Mouse (Mus musculus) hindbrain, embryonic 12.5 days (tissue): ENCODE data around the gene Olfr1392. TPM values are rescaled to one million over a fixed set of nuclear protein-coding genes. Genes with fewer than 3 reads are reported as not detected.
"Not testable (repeated sequence)": the region's sequence is repeated elsewhere in the genome, so short reads cannot be mapped to it uniquely, and the experiment has no call there.

ENCODE experiments used
- ATAC-seq: fragments of 200-750 bp; cut with Nextera tagmentation; 2 replicates; pipeline ENCODE4 v1.8.0; 2017; ENCODE audit warnings: moderate TSS enrichment; ENCODE audit not compliant: low FRiP score
- H3K27ac ChIP-seq: fragments of 300-500 bp; sonication (generic); 2 replicates; pipeline ENCODE4 v1.5.1; 2016; ENCODE audit warnings: mild to moderate bottlenecking
- H3K27me3 ChIP-seq: fragments of 300-500 bp; sonication (generic); 2 replicates; pipeline ENCODE4 v1.6.1; 2016; ENCODE audit warnings: mild to moderate bottlenecking
- H3K36me3 ChIP-seq: fragments of 300-500 bp; sonication (generic); 2 replicates; pipeline ENCODE4 v1.6.1; 2016; ENCODE audit warnings: mild to moderate bottlenecking
- H3K4me1 ChIP-seq: fragments of 300-500 bp; sonication (generic); 2 replicates; pipeline ENCODE4 v1.6.1; 2016
- H3K4me2 ChIP-seq: fragments of 300-500 bp; sonication (generic); replicated peaks from 2 replicates; pipeline ENCODE4 v1.6.1; 2016; ENCODE audit warnings: mild to moderate bottlenecking
- H3K4me3 ChIP-seq: fragments of 300-500 bp; sonication (generic); 2 replicates; pipeline ENCODE4 v1.5.1; 2016; ENCODE audit warnings: mild to moderate bottlenecking
- H3K9ac ChIP-seq: fragments of 300-500 bp; sonication (generic); 2 replicates; pipeline ENCODE4 v1.6.1; 2016; ENCODE audit warnings: mild to moderate bottlenecking, moderate library complexity
- H3K9me3 ChIP-seq: fragments of 300-500 bp; sonication (generic); replicated peaks from 2 replicates; pipeline ENCODE4 v1.6.1; 2016; ENCODE audit warnings: mild to moderate bottlenecking
- WGBS: fragments of 180-500 bp; shearing (Covaris S2); methylation state at CpG from one replicate; pipeline ENCODE4 v1.1.7; 2016; 5-methylcytosine and 5-hydroxymethylcytosine counted together
- polyA plus RNA-seq: library from polyadenylated mRNA; unstranded; fragments of >200 nt; fragmentation: Nextera tagmentation; extraction: Ambion mirVana; gene quantifications from 2 replicates; pipeline ENCODE4 v1.2.1, GENCODE M21; 2016

Gene Olfr1392
- polyA plus RNA-seq = not detected in 2 replicates

DNA sequence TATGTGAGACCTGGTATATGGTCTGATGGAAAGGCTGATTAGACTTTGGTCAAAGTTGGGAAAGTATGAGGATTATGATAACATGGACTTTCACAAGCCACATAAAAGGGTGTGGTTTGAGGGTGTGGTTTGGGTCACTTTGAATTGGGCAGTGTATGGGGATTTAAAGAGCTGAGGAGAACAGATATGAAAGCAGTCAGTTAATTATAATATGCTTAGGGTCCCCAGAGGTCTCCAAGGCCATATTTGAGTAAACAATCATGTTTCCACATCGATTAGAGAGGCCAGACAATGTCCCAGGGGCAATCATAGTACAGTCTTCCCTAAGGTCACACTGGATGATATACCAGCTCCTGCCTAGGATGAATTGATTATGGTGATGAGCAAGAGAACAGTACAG is at the start of gene Olfr1392:
Gene Olfr1392 (plus strand): TSS at position 301 of the 400 bp plus-strand sequence.
- not testable (repeated sequence) for H3K4me1 ChIP-seq, H3K27me3 ChIP-seq, H3K36me3 ChIP-seq, H3K4me3 ChIP-seq, H3K4me2 ChIP-seq, H3K9me3 ChIP-seq, ATAC-seq, H3K27ac ChIP-seq, H3K9ac ChIP-seq
- 69% methylated on average over 1 of the region's 1 CpGs for WGBS

DNA sequence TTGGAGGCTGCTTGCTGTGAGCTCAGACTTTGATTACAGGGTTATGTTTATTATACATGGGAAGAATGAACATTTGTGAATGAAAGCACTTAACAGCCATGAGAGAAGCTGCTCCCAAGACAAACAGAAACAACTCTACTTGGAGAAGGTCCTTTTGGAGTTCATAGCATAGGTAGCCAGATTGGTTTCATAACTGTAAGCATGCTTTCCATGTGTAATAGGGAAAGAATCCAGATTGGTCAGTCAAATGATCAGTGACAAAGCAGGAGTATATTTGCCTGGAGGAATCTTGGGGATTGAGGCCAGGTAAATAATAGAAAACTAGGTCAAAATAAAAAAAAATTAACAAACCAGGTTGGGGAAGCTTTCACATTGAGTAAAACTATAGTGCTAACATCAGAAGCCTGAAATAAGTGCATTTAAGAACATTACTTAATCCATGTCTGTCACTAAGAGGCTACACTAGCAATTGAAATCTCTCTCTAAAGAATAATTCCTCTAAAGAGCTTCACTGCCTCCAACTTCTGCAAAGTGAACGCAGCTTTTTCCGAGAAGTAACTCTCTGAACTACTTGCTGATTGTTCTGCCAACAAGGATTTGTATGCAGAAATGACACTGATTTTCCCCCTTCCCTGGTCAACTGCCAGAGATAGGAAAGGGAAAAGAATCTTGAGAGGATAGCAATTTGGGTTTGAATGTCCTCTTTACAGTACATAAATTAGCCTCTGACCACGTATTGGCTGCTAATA is 49.4 kb upstream of the Olfr1392 start:
- Histone ChIP-seq H3K27me3 (no peaks in the 10 kb centered on the region), H3K4me3 (no peak overlapping the region), H3K36me3 (no peaks in the 10 kb centered on the region), H3K4me1 (no peaks in the 10 kb centered on the region), H3K9ac (no peak overlapping the region), H3K4me2 (no peak overlapping the region), H3K9me3 (no peaks in the 10 kb centered on the region), H3K27ac (no peak overlapping the region)
- ATAC-seq = no peak
- 81% methylated on average over 3 of the region's 3 CpGs for WGBS

DNA sequence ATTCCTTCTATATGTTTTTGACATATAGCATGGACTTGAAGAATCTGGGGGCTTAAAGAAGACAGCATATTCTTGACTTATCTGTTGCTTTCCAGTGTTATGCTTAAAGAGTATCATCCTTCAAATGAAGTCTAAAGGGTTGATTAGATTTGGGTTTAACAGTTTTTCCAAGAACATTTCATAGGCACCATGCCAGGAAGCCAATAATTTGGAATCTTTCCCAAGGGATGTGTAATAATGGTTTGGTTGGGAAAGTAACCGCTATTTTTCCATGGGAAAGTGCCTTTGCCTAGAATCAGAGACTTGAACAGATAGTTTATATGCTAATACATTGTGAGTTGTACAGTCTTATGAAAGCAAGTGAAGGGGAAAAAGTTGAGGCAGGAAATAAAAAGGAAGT is 48.2 kb upstream of the Olfr1392 start:
- Histone ChIP-seq H3K27ac (no peak overlapping the region), H3K4me3 (no peak overlapping the region), H3K9ac (no peak overlapping the region), H3K27me3 (no peaks in the 10 kb centered on the region), H3K4me2 (no peak overlapping the region), H3K4me1 (no peaks in the 10 kb centered on the region), H3K36me3 (no peaks in the 10 kb centered on the region), H3K9me3 (no peaks in the 10 kb centered on the region)
- WGBS = 74% methylated on average over 1 of the region's 1 CpGs
- no peak for ATAC-seq

- no peak overlapping the region for H3K4me3 ChIP-seq
- no peaks in the 10 kb centered on the region for H3K27me3 ChIP-seq
- H3K9me3 ChIP-seq = no peaks in the 10 kb centered on the region
- no peak for ATAC-seq
- no peaks in the 10 kb centered on the region for H3K36me3 ChIP-seq
- no peaks in the 10 kb centered on the region for H3K4me1 ChIP-seq
- no peak overlapping the region for H3K4me2 ChIP-seq
- no peak overlapping the region for H3K27ac ChIP-seq
- no peak overlapping the region for H3K9ac ChIP-seq
- 92% methylated on average over 2 of the region's 2 CpGs for WGBS
These were observed 47.5 kb upstream of the Olfr1392 start for GRCm38 (mm10) chr11:49237532-49237931.

DNA sequence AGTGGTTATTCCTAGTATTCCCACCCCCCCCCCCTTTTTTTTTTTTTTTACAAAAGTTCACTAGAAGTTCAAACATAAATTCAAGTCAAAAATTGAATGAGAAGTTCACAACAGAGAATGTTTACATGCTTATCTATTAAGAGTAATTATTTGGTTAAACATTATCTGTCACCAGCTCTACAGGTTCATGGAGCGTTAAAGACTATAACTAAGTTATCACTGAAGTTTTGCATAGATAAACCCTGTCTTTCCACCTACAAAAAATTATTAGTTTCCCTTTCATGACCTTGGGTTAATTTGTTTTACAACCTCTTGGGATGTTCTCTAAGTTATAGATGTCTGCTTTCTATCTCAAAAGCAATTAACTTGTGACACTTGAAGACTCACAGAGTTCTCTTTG is 44.8 kb upstream of the Olfr1392 start:
- Histone ChIP-seq H3K27me3 (no peaks in the 10 kb centered on the region), H3K4me1 (peaks cover 14% of the 10 kb centered on the region), H3K4me2 (no peak overlapping the region), H3K9ac (no peak overlapping the region), H3K27ac (no peak overlapping the region), H3K4me3 (no peak overlapping the region), H3K9me3 (no peaks in the 10 kb centered on the region), H3K36me3 (no peaks in the 10 kb centered on the region)
- ATAC-seq = no peak
- 91% methylated on average over 1 of the region's 1 CpGs for WGBS

DNA sequence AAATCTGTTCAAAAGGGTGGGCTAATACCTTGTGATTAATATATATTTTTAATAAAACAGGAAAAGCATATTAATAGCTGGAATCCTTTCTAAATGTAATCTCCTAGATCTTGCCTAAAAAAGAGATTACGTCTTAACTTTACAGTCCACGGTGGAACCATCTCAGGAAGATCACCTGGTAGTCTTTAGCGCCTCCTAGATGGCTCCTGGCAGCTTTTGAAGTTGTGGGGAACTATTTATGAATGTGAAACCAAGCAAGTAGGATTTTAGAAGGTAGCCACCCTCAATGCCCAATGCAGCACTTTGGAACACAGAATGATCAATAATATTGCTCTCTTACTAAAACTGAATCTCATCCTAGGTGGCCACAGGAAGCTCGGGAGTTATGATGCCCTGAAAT is 44.2 kb upstream of the Olfr1392 start:
- 91% methylated on average over 4 of the region's 4 CpGs for WGBS

GRCm38 (mm10) chr11:49241471-49241870 is 43.6 kb upstream of the Olfr1392 start:
- no peak overlapping the region for H3K4me2 ChIP-seq
- H3K27me3 ChIP-seq = no peaks in the 10 kb centered on the region
- H3K4me3 ChIP-seq = no peak overlapping the region
- peaks cover 20% of the 10 kb centered on the region for H3K4me1 ChIP-seq
- no peak for ATAC-seq
- H3K9me3 ChIP-seq = no peaks in the 10 kb centered on the region
- 63% methylated on average over 1 of the region's 1 CpGs for WGBS
- H3K9ac ChIP-seq = no peak overlapping the region
- H3K27ac ChIP-seq = no peak overlapping the region
- no peaks in the 10 kb centered on the region for H3K36me3 ChIP-seq

More for the DNA sequence above, 44.2 kb upstream of the Olfr1392 start:
- H3K27ac ChIP-seq = no peak overlapping the region
- peaks cover 20% of the 10 kb centered on the region for H3K4me1 ChIP-seq
- ATAC-seq = no peak
- H3K4me3 ChIP-seq = no peak overlapping the region
- H3K36me3 ChIP-seq = no peaks in the 10 kb centered on the region
- no peak overlapping the region for H3K9ac ChIP-seq
- H3K27me3 ChIP-seq = no peaks in the 10 kb centered on the region
- no peaks in the 10 kb centered on the region for H3K9me3 ChIP-seq
- H3K4me2 ChIP-seq = no peak overlapping the region

DNA sequence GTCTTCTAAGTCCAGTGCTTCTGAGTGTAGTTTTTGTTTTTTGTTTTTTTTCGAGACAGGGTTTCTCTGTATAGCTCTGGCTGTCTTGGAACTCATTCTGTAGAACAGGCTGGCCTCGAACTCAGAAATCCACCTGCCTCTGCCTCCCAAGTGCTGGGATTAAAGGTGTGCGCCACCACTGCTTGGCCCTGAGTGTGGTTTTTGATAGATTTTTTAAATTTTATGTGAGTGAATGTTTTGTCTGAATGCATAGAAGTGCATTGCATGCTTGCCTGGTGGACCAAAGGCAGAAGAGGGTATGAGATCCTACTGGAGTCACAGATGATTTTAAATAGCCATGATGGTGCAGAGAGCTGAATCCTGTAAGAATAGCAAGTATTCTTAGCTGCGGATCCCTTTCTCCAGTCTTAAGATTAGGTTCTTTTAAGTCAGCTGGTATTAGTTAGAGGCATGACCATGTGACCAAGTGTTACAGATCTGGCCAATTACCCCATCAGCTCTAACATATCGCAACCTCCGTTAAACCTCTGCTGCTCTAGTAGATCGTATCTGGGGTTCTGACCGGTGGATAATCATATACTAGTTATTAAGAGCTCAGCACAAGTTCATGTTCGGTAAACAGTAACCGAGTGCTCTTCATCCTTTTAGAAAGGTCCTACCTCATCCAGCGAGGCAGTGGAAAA is 42.0 kb upstream of the Olfr1392 start:
- Histone ChIP-seq H3K4me2 (peak overlapping the region; percentile 65), H3K9ac (peak overlapping the region; percentile 75), H3K4me1 (peaks cover 22% of the 10 kb centered on the region), H3K27me3 (no peaks in the 10 kb centered on the region), H3K27ac (peak overlapping the region; percentile 95), H3K4me3 (peak overlapping the region; percentile 59), H3K36me3 (no peaks in the 10 kb centered on the region), H3K9me3 (no peaks in the 10 kb centered on the region)
- 25% methylated on average over 11 of the region's 11 CpGs for WGBS
- peak; percentile 9 for ATAC-seq

GRCm38 (mm10) chr11:49243727-49244594 is 41.1 kb upstream of the Olfr1392 start, which contains the start of gene Mgat1:
Gene Mgat1 (plus strand): TSS chr11:49244191.
- peak; percentile 99 for ATAC-seq
- Histone ChIP-seq H3K27ac (peak within 1 kb of the TSS; percentile 95), H3K9ac (peak within 1 kb of the TSS; percentile 75), H3K36me3 (no peaks in the 10 kb centered on the region), H3K4me1 (peaks cover 22% of the 10 kb centered on the region), H3K27me3 (no peaks in the 10 kb centered on the region), H3K4me3 (peak within 1 kb of the TSS; percentile 59), H3K4me2 (peak within 1 kb of the TSS; percentile 65), H3K9me3 (no peaks in the 10 kb centered on the region)
- under 1% methylated on average over 55 of the region's 60 CpGs for WGBS

DNA sequence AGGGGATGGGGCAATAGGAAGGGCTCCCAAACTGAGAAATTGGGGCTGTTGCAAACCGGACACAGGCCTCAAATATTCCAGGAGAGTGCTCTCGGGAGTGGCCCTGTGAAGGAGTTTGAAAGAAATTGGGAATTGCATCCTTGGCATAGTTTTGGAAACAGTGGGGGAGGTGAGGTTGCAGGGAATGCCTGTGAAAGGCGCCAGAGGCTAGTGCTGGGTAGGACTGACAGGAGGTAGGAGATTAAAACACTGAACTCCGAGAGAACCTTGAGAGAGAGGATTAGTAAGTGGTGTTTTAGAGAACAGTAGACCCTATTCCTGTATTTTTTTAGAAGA is 40.5 kb upstream of the Olfr1392 start:
- Histone ChIP-seq H3K4me2 (peak overlapping the region; percentile 65), H3K4me3 (peak overlapping the region; percentile 59), H3K4me1 (peaks cover 26% of the 10 kb centered on the region), H3K9ac (peak overlapping the region; percentile 75), H3K27me3 (no peaks in the 10 kb centered on the region), H3K27ac (peak overlapping the region; percentile 95), H3K9me3 (no peaks in the 10 kb centered on the region), H3K36me3 (no peaks in the 10 kb centered on the region)
- 1% methylated on average over 4 of the region's 4 CpGs for WGBS
- no peak; the same call in 1 of the 2 replicates for ATAC-seq

GRCm38 (mm10) chr11:49245176-49245575 is 39.9 kb upstream of the Olfr1392 start:
- peak overlapping the region; percentile 59; the same call in 1 of the 2 replicates for H3K4me3 ChIP-seq
- peak overlapping the region; percentile 95; the same call in 1 of the 2 replicates for H3K27ac ChIP-seq
- H3K9me3 ChIP-seq = no peaks in the 10 kb centered on the region
- H3K4me1 ChIP-seq = peaks cover 31% of the 10 kb centered on the region
- WGBS = 24% methylated on average over 7 of the region's 7 CpGs
- no peak for ATAC-seq
- no peaks in the 10 kb centered on the region for H3K36me3 ChIP-seq
- H3K27me3 ChIP-seq = no peaks in the 10 kb centered on the region
- H3K9ac ChIP-seq = no peak overlapping the region
- peak overlapping the region; percentile 65 for H3K4me2 ChIP-seq
